Mouse (Mus musculus) kidney, adult 2 months (tissue): ENCODE measurements around the gene Adamts17.

ENCODE experiments used
- CTCF ChIP-seq: fragments of 200-500 bp; conservative IDR thresholded peaks from 2 replicates; pipeline ENCODE4 v1.5.1; 2011; ENCODE audit warnings: low read depth, mild to moderate bottlenecking, control low read depth, low read length, moderate library complexity, mixed read lengths; ENCODE audit not compliant: insufficient read depth, insufficient read length
- POLR2A ChIP-seq: fragments of 200-500 bp; IDR thresholded peaks from one replicate; pipeline ENCODE4 v1.6.1; 2011; ENCODE audit warnings: low read depth, low read length, control low read depth

- TF ChIP-seq CTCF (peak; percentile 53), POLR2A (no peak)
Observed at GRCm38 (mm10) chr7:66842021-66842420, 2.5 kb downstream of the Adamts17 start.
